17 mouse cellular contexts compared by ENCODE assay signal in the genomic region with DNA sequence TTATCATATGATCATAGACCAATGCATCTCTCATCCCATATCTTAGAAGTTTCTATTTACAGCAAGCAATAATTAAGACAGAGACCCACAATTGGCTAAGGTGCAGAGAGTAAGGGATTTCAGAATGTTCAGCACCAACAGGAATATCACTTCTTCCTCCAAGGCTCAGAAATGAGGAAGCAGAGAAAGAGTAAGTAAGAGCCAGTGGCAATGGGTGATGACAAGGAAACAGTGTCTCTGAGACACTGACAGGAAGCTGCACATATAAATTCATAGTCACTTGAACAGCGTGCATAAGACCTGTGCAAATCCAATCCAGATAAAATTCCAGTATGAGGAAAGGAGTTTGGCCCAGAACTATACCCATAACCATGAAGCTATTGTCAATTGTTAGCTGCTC.
DNase-seq lines count a peak whose midpoint lies in the region; ATAC-seq lines count a peak whose summit lies in the region.
"Had no signal": no experiment of that assay in that cellular context is flagged by ENCODE, and none has a peak within 500 bp of the region (broad histone marks: within the 10 kb centered on the region; RNA-seq: fewer than 3 reads in every experiment).

No protein-coding gene starts in this region.

- DNase-seq in left cerebral cortex, adult 9 months (ENCODE audit: low spot score in 2 of 2): no peak
- no peak for DNase-seq in spleen, postnatal 36 days (ENCODE audit: low spot score in 2 of 2)
- DNase-seq in layer of hippocampus, postnatal 10 days (ENCODE audit: low spot score in 2 of 2): no peak
- DNase-seq: adrenal gland, adult 2 months; adrenal gland, postnatal 10 days; adrenal gland, postnatal 25 days; cerebellum, adult 11 months; cerebellum, adult 18-20 months; cerebellum, adult 8-10 months; cerebellum, adult 9-11 months; cerebellum, postnatal 14 days; cerebellum, postnatal 36 days had no signal

- ATAC-seq in common myeloid progenitor, adult 5-6 weeks (replicated peaks; ENCODE audit: low read depth, poor library complexity, severe bottlenecking): peak; percentile 69
- peak; percentile 82 for ATAC-seq in granulocyte monocyte progenitor cell, adult 5-6 weeks (replicated peaks; ENCODE audit: poor library complexity, severe bottlenecking)
- ATAC-seq in megakaryocyte progenitor cell, adult 5-6 weeks (replicated peaks; ENCODE audit: poor library complexity): peak; percentile 73
- ATAC-seq: forebrain, embryonic 13.5 days; forebrain, embryonic 15.5 days had no signal
